Mouse (Mus musculus) WW6 (cell line): ENCODE measurements around the gene Ltbp4.

Experiments used
- DNase-seq: peaks from one replicate; pipeline ENCODE4 v3.0.0-alpha.2; 2013; ENCODE audit warnings: low read depth, low spot score

The Ltbp4 gene

DNA sequence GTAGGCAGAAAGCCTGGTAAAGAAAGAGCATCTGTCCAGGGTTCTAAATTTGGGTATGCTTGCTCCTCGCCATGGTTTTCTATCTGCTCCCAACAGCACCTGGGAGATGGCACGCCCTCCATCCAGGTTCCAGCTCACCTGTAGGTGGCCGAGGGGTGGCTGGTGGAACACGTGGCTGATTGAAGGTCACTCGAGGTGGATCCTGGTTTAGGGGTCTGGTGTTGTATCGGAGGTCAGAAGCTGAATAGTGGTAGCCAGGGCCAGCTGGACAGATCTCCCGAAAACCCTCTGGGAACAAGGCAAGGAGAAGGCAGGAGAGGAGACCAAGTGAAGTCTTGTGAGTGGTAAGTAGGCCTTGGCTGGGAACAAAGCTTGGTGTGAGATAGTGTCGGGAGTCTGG is 10.0 kb downstream of the Ltbp4 start:
- DNase-seq: no peak

GRCm38 (mm10) chr7:27326101-27326880 is 11.2 kb downstream of the Ltbp4 start:
- DNase-seq: no peak

GRCm38 (mm10) chr7:27325697-27326096 is 11.8 kb downstream of the Ltbp4 start:
- no peak for DNase-seq

DNA sequence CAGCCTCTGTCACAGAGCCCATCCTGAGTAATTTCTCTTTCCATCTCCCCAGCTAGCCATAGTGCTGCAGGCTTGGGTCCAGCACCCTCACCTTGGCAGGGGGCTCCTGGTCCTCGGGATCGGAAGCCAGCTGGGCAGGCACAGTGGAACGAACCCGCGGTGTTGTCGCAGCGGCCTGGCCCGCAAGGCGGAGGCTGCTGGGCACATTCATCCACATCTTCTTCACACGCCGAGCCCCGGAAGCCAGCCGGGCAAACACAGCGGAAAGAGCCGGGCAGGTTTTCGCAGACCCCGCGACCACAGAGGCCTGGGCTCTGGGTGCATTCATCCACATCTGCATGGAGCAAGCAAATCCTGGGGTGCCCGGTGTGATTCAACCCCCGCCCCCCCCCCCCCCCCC is 12.6 kb downstream of the Ltbp4 start:
- no peak for DNase-seq

DNA sequence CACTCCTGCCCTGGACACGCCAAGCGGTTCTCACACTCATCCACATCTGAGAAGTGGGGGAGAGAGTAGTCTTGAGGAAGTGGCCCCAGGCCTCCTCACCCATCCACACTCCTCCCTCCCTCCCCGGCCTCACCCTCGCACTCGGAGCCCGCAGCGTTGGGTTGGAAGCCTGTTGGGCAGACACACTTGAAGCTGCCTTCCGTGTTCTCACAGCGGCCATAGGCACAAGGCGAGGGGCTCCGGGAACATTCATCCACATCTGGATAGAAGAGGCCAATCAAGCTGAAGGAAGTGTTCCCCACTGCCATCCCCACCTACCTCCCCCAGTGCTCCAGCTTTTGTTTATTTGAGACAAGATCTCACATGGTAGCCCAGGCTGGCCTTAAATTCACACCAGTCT is 13.3 kb downstream of the Ltbp4 start:
- DNase-seq: no peak

GRCm38 (mm10) chr7:27323001-27323400 is 14.5 kb downstream of the Ltbp4 start:
- DNase-seq: no peak

- no peak for DNase-seq
These were observed 15.2 kb downstream of the Ltbp4 start for GRCm38 (mm10) chr7:27322291-27322690.

DNA sequence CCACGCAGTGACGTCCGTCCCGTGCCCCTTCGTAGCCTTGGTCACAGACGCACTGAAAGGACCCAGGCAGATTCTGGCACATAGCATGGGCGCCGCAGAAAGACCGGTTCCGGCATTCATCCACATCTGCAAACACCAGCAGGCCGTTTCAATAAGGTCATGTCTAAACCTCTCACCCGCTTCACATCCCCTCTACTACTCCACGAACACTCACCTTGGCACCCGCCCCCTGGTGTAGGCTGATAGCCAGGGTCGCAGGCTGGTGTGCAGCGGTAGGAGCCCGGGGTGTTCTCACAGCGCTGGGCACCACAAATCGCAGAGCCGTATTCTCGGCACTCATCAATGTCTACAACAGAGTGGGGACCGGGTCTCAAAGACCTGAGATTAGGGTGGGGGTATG is 18.1 kb downstream of the Ltbp4 start:
- DNase-seq: no peak

GRCm38 (mm10) chr7:27315958-27316357 is 21.5 kb downstream of the Ltbp4 start:
- DNase-seq: no peak

DNA sequence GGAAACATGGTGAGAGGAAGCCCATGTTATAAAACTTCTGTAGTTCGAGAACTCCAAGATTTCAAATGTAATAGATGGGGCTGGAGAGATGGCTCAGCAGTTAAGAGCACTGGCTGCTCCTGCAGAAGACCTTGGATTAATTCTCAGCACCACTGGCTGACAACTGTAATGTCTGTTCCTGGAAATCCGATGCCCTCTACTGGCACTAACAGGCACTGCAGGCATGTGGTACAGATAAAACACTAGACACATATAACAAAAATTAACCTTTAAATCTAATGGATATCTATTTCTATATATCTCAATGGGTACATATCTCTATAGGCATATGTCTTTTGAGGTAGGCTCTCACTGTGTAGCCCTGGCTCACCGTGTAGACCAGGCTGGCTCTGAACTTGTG is 23.1 kb downstream of the Ltbp4 start:
- DNase-seq: no peak

DNA sequence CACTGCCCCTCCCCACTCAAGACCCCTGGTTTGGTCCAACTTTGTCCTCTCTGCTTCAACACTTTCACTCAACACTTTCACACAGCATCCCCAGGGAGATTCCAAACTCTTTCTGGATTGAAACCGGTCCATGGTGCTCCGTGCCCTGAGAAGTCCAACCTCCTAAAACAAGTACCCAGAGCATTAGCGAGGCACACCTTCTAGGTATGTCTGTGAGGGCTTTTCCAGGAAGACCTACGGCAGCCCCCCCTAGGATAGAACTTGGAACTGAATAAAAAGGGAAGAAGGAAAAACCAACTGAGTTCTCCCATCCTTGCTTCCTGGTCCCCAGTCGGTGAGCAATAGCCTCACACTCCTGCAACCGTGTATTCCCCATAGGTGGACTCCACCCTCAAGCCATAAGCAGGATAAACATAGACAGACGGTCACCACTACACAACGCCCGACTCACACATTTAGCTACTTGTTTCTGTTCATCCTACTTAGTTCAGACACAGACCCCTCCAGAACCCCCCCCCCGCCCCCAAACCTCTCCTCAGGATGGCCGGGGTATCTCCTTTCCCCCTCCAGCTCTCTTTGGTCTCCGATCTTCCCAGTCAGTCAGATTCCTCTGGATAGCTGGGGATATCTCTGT is 25.7 kb downstream of the Ltbp4 start:
- DNase-seq: no peak

GRCm38 (mm10) chr7:27310996-27311535 is 26.4 kb downstream of the Ltbp4 start:
- DNase-seq: no peak

GRCm38 (mm10) chr7:27310306-27310705 is 27.2 kb downstream of the Ltbp4 start:
- DNase-seq: no peak

DNA sequence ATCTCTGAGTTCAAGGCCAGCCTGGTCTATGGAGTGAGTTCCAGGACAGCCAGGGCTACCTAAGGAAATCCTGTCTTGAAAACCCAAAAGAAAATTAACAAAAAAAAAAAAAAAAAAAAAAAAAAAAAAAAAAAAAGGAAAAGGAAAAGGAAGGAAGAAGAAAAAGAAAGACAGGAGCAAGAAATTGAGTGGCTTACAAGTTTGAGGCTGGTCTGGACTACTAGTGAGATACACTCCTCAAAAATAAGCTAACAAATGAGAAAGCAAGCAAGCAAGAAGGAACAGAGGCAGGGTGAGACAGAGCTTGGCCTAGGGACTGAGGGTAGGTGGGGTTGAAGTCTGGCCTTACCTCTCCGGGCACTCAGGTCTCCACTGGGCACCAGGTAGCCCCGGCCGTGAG is 27.7 kb downstream of the Ltbp4 start:
- DNase-seq: no peak

GRCm38 (mm10) chr7:27308821-27309549 is 28.5 kb downstream of the Ltbp4 start:
- no peak for DNase-seq

DNA sequence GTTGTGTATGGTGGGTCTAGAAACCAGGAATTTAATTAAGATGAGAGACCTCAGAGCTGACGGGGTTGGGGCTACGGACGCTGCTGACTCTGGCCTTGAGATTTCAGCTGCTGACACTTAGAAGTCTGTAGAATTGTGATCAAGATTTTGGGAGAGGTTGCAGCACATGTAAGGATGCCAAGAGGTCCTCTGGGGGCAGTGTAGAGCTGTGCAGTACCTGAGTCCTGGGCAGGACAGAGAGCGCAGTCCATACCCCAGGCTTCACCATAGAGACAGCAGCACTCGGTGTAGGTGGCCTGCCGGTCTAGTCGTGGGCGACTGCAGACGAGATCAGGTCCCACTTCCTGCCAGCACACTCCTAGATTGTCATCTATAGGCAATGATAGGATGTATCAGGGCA is 29.9 kb downstream of the Ltbp4 start:
- no peak for DNase-seq

DNA sequence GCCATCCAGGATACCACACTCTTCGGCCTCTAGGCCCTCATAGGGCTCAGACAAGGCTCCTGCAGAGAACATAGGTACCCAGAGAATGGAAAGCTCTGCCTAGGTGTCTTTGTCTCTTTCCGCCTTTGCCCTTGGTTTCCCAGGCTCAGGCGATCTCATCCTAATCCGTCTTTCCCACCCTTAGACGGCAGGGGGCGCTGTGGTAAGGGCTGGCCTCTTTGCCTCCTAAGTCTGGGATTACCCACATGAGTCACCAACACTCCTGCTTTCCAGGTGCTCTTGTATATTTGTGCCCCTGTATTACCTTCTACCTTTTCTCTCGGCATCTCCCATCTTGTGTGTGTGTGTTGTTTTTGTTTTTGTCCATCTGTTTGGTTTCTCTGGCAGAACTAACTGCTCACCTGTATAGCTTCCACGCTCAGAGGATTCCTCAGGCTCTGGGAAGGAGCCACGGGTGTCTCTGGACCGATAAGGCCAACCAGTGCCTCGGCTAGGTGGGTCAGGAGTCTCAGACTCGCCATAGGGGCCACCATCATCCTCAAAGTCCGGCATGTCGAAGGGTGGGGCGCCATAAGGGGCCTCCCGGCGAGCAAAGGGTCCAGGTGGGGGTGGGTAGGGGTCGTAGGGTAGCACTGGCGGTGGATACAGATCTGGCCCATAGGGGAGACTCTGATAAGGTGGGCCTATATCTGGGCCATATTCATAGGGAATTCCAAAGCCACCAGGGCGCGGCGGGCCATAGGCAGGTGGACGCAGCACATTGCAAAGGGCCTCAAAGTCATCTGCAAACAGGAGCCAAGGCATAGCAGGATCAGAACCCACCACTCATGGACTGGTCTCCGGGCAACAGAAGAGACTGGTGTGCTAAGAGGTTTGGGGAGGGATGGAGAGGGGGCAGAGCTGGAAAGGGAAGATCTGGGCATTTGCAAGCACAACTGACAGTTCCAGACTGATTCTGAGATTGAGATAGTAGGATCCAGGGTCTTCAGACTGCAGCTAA is 31.0 kb downstream of the Ltbp4 start:
- DNase-seq: no peak

DNA sequence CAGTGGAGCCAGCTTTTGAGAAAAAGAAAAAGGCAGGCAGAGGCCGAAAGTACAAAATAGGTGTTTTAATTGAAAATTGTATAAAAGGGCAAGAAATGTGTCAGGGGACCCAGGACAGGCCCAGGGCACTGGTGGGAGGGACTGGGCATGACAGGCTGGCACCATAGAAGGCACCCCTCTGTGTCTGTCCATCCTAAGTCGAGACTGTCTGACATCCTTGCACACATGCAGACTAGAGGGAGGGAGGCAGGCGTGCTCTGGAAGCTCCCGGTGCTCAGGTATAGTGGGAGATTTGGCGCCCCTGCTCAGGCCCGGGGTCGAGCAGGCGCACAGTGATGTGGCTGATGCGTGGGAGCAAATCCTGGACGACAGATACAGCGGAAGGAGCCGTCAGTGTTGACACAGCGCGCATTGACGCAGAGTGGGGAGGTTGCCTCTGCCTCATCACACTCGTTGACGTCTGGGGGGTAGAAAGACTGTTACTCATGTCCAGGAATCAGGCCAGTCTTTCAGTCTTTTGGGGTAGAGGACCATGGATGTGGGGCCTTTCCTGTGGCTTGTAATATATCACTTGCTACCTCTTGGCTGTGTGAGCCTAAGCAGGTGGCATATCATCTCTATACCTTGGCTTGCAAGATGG is 32.3 kb downstream of the Ltbp4 start:
- DNase-seq: no peak

DNA sequence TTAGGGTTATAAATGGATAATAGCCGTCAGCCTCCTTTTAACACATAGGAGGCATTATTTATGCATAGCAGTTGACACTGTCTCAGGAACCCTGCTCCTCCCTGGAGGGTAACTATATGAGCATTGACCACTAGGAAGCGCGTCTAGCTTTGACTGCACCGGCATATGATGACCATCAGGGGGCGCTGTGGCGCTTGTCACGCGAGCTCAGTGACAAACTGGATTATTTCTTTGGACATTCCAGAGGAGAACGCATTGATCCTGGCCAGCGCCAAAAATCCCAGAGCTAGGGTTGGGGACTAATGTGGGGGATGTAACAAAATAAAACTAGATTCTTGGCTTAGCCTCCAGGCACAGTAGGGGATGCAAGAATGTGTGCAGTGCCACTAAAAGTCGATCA is 35.3 kb downstream of the Ltbp4 start:
- no peak for DNase-seq

- no peak for DNase-seq
These were observed 36.7 kb downstream of the Ltbp4 start for GRCm38 (mm10) chr7:27300801-27301200.

DNA sequence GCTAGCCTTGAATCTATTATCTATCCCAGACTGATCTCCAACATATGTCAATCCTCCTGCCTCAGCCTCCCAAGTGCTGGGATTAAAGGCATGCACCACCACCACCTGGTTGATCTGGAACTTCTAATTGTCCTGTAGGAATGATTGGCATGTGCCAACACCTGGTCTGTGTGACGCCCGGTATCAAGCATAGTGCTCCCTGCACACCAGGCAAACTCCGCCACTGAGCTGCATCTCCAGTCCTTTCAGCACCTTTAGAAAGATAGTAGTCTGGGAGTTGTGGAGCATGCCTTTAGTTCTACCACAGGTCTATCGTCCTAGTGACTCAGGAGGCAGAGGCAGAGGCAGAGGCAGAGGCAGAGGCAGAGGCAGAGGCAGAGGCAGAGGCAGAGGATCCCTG is 37.1 kb downstream of the Ltbp4 start:
- DNase-seq: no peak
